Mouse (Mus musculus) ES-Bruce4 (cell line): ENCODE measurements around the gene Cxcr6.

Experiments
- CTCF ChIP-seq: IDR thresholded peaks from one replicate; pipeline ENCODE4 v1.8.1; 2011; ENCODE audit warnings: low read depth, low read length
- EP300 ChIP-seq: IDR thresholded peaks from 2 replicates; pipeline ENCODE4 v1.6.1; 2011; ENCODE audit warnings: low read depth, low read length; ENCODE audit not compliant: insufficient read depth
- POLR2A ChIP-seq: IDR thresholded peaks from one replicate; pipeline ENCODE4 v1.8.1; 2011; ENCODE audit warnings: low read length; ENCODE audit not compliant: insufficient read depth

DNA sequence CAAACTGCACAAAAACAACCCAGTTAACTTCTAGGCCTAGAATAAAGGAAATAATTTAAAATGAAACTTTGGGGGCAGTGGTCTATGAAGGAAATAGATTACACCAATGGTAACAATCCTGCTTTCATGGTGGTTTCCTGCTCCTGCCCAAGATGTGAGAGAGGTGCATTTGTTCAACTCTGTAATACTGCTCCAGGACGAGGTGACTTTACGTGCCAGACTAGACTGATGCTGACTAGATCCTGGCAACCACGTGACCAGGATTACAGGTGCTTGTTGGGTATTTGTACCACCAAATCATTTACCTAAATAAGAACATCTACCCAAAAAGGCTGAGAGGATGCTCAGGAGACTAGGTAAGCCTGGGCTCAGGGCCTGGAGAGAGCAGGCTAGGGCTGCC lies 5.6 kb downstream of the Cxcr6 start:
- TF ChIP-seq POLR2A, result no peak
- no peak for TF ChIP-seq CTCF
- no peak for TF ChIP-seq EP300
